Mouse (Mus musculus): ENCODE data around the gene Ephb2. TPM values are rescaled to one million over a fixed set of nuclear protein-coding genes. Genes with fewer than 3 reads are reported as not detected.
A peak's percentile ranks its signal among the peaks of the same experiment; 100 is the strongest.

Gene Ephb2
- polyA plus RNA-seq, 1 experiment from 2014 or later = 2.3 TPM

GRCm38 (mm10) chr4:136713889-136714288 is 121.9 kb downstream of the Ephb2 start:
- TF ChIP-seq EP300 (optimal IDR thresholded peaks at IDR 0.05) = no peak
- no peak for TF ChIP-seq CTCF (IDR thresholded peaks at IDR 0.05; ENCODE audit: low read depth)
- no peak overlapping the region for H3K9ac ChIP-seq (ENCODE audit: low read length)

GRCm38 (mm10) chr4:136713431-136713830 is 122.4 kb downstream of the Ephb2 start:
- Histone ChIP-seq H3K4me1 (replicated peaks; ENCODE audit: control insufficient read depth, insufficient read depth) (no peaks in the 10 kb centered on the region), H3K27ac (replicated peaks) (no peak overlapping the region), H3K9ac (ENCODE audit: low read length) (no peak overlapping the region), H3K27me3 (ENCODE audit: control insufficient read depth, insufficient read depth, low read length) (no peaks in the 10 kb centered on the region), H3K9me3 (ENCODE audit: control insufficient read depth, low read length) (no peaks in the 10 kb centered on the region), H3K4me3 (ENCODE audit: low read depth, low read length) (no peak overlapping the region), H3K36me3 (ENCODE audit: control insufficient read depth, insufficient read depth, low read length) (no peaks in the 10 kb centered on the region), H3K4me2 (replicated peaks; ENCODE audit: low read depth) (no peak overlapping the region)
- TF ChIP-seq CTCF (IDR thresholded peaks at IDR 0.05; ENCODE audit: low read depth) = no peak
- TF ChIP-seq EP300 (optimal IDR thresholded peaks at IDR 0.05) = no peak
- ATAC-seq (ENCODE audit: low FRiP score, low TSS enrichment) = no peak
- 80% methylated on average over 3 of the region's 3 CpGs for WGBS
- DNase-seq (ENCODE audit: low spot score) = no peak

More at GRCm38 (mm10) chr4:136713889-136714288, 121.9 kb downstream of the Ephb2 start:
- Histone ChIP-seq H3K4me1 (replicated peaks; ENCODE audit: control insufficient read depth, insufficient read depth) (no peaks in the 10 kb centered on the region), H3K4me2 (replicated peaks; ENCODE audit: low read depth) (no peak overlapping the region), H3K9me3 (ENCODE audit: control insufficient read depth, low read length) (no peaks in the 10 kb centered on the region), H3K27me3 (ENCODE audit: control insufficient read depth, insufficient read depth, low read length) (no peaks in the 10 kb centered on the region), H3K36me3 (ENCODE audit: control insufficient read depth, insufficient read depth, low read length) (no peaks in the 10 kb centered on the region), H3K4me3 (ENCODE audit: low read depth, low read length) (no peak overlapping the region), H3K27ac (replicated peaks) (no peak overlapping the region)
- 87% methylated on average over 7 of the region's 7 CpGs for WGBS
- ATAC-seq (ENCODE audit: low FRiP score, low TSS enrichment) (no peak), DNase-seq (ENCODE audit: low spot score) (no peak)

GRCm38 (mm10) chr4:136711985-136712768 is 123.6 kb downstream of the Ephb2 start:
- H3K9me3 ChIP-seq (ENCODE audit: control insufficient read depth, low read length) = no peaks in the 10 kb centered on the region
- H3K27ac ChIP-seq (replicated peaks) = 0 out of 2 replicates have a peak overlapping the region, but pooled peaks have one; percentile 13
- no peak overlapping the region for H3K4me3 ChIP-seq (ENCODE audit: low read depth, low read length)
- TF ChIP-seq CTCF (IDR thresholded peaks at IDR 0.05; ENCODE audit: low read depth) = no peak
- no peak for TF ChIP-seq EP300 (optimal IDR thresholded peaks at IDR 0.05)
- peak; percentile 43; the same call in 1 of the 2 replicates for ATAC-seq (ENCODE audit: low FRiP score, low TSS enrichment)
- no peaks in the 10 kb centered on the region for H3K4me1 ChIP-seq (replicated peaks; ENCODE audit: control insufficient read depth, insufficient read depth)
- no peak overlapping the region for H3K4me2 ChIP-seq (replicated peaks; ENCODE audit: low read depth)
- no peaks in the 10 kb centered on the region for H3K27me3 ChIP-seq (ENCODE audit: control insufficient read depth, insufficient read depth, low read length)
- peak; percentile 49 for DNase-seq (ENCODE audit: low spot score)
- H3K9ac ChIP-seq (ENCODE audit: low read length) = 0 out of 2 replicates have a peak overlapping the region, but pooled peaks have one; percentile 1
- WGBS = 34% methylated on average over 20 of the region's 20 CpGs
- H3K36me3 ChIP-seq (ENCODE audit: control insufficient read depth, insufficient read depth, low read length) = no peaks in the 10 kb centered on the region

GRCm38 (mm10) chr4:136710345-136710744 is 125.4 kb downstream of the Ephb2 start:
- Histone ChIP-seq H3K4me2 (replicated peaks; ENCODE audit: low read depth) (no peak overlapping the region), H3K9me3 (ENCODE audit: control insufficient read depth, low read length) (no peaks in the 10 kb centered on the region), H3K27me3 (ENCODE audit: control insufficient read depth, insufficient read depth, low read length) (no peaks in the 10 kb centered on the region), H3K4me3 (ENCODE audit: low read depth, low read length) (no peak overlapping the region), H3K9ac (ENCODE audit: low read length) (no peak overlapping the region), H3K27ac (replicated peaks) (no peak overlapping the region), H3K36me3 (ENCODE audit: control insufficient read depth, insufficient read depth, low read length) (no peaks in the 10 kb centered on the region), H3K4me1 (replicated peaks; ENCODE audit: control insufficient read depth, insufficient read depth) (no peaks in the 10 kb centered on the region)
- TF ChIP-seq CTCF (IDR thresholded peaks at IDR 0.05; ENCODE audit: low read depth) = no peak
- TF ChIP-seq EP300 (optimal IDR thresholded peaks at IDR 0.05) = no peak
- DNase-seq (ENCODE audit: low spot score) (peak; percentile 46), ATAC-seq (ENCODE audit: low FRiP score, low TSS enrichment) (peak; percentile 51; the same call in 1 of the 2 replicates)
- 73% methylated on average over 3 of the region's 9 CpGs for WGBS

- Histone ChIP-seq H3K4me2 (replicated peaks; ENCODE audit: low read depth) (no peak overlapping the region), H3K27me3 (ENCODE audit: control insufficient read depth, insufficient read depth, low read length) (no peaks in the 10 kb centered on the region), H3K27ac (replicated peaks) (no peak overlapping the region), H3K4me1 (replicated peaks; ENCODE audit: control insufficient read depth, insufficient read depth) (no peaks in the 10 kb centered on the region), H3K9ac (ENCODE audit: low read length) (no peak overlapping the region; the same call in 1 of the 2 replicates), H3K9me3 (ENCODE audit: control insufficient read depth, low read length) (no peaks in the 10 kb centered on the region), H3K4me3 (ENCODE audit: low read depth, low read length) (no peak overlapping the region), H3K36me3 (ENCODE audit: control insufficient read depth, insufficient read depth, low read length) (no peaks in the 10 kb centered on the region)
- WGBS = 73% methylated on average over 2 of the region's 2 CpGs
- DNase-seq (ENCODE audit: low spot score) (no peak), ATAC-seq (ENCODE audit: low FRiP score, low TSS enrichment) (no peak)
- TF ChIP-seq EP300 (optimal IDR thresholded peaks at IDR 0.05) (no peak), CTCF (IDR thresholded peaks at IDR 0.05; ENCODE audit: low read depth) (no peak)
These were observed 126.8 kb downstream of the Ephb2 start for GRCm38 (mm10) chr4:136708956-136709355.

GRCm38 (mm10) chr4:136706696-136707095 is 129.1 kb downstream of the Ephb2 start:
- H3K36me3 ChIP-seq (ENCODE audit: control insufficient read depth, insufficient read depth, low read length) = no peaks in the 10 kb centered on the region
- no peak overlapping the region for H3K27ac ChIP-seq (replicated peaks)
- no peak for DNase-seq (ENCODE audit: low spot score)
- no peak overlapping the region for H3K9ac ChIP-seq (ENCODE audit: low read length)
- no peak for ATAC-seq (ENCODE audit: low FRiP score, low TSS enrichment)
- WGBS = 55% methylated on average over 4 of the region's 4 CpGs
- no peak overlapping the region for H3K4me3 ChIP-seq (ENCODE audit: low read depth, low read length)
- H3K27me3 ChIP-seq (ENCODE audit: control insufficient read depth, insufficient read depth, low read length) = no peaks in the 10 kb centered on the region
- no peaks in the 10 kb centered on the region for H3K9me3 ChIP-seq (ENCODE audit: control insufficient read depth, low read length)
- H3K4me1 ChIP-seq (replicated peaks; ENCODE audit: control insufficient read depth, insufficient read depth) = no peaks in the 10 kb centered on the region
- TF ChIP-seq CTCF (IDR thresholded peaks at IDR 0.05; ENCODE audit: low read depth) (no peak), EP300 (optimal IDR thresholded peaks at IDR 0.05) (no peak)
- H3K4me2 ChIP-seq (replicated peaks; ENCODE audit: low read depth) = no peak overlapping the region
